Mouse (Mus musculus) liver, embryonic 16.5 days (tissue): Measurements from ENCODE around the gene Olfr544. TPM values are rescaled to one million over a fixed set of nuclear protein-coding genes. Genes with fewer than 3 reads are reported as not detected.

ENCODE experiments used
- polyA plus RNA-seq: library from polyadenylated mRNA; unstranded; fragments of >200 nt; fragmentation: Nextera tagmentation; extraction: Ambion mirVana; gene quantifications from 2 replicates; pipeline ENCODE4 v1.2.1, GENCODE M21; 2015

The Olfr544 gene
- polyA plus RNA-seq, 1 experiment from 2014 or later = 0.08 TPM

Other genes starting within 250 kb of the Olfr544 start
- 49.5 and 56.3 TPM in 2 replicates for gene Rhog, start 232.3 kb downstream of the Olfr544 start, polyA plus RNA-seq
- 15.8 and 16.2 TPM in 2 replicates for gene Stim1, start 220.5 kb downstream of the Olfr544 start, polyA plus RNA-seq
- gene Rrm1, start 46.6 kb downstream of the Olfr544 start, polyA plus RNA-seq = 153 and 174 TPM in 2 replicates
- gene Olfr543, start 6.6 kb downstream of the Olfr544 start, polyA plus RNA-seq = 0.30 and 0.43 TPM in 2 replicates
- not detected in 2 replicates for gene Olfr545, start 11.3 kb upstream of the Olfr544 start, polyA plus RNA-seq
- gene Olfr547, start 46.4 kb upstream of the Olfr544 start, polyA plus RNA-seq = not detected in 2 replicates
- not detected in 2 replicates for gene Olfr548-ps1, start 52.6 kb upstream of the Olfr544 start, polyA plus RNA-seq
- not detected in 2 replicates for gene Olfr549, start 61.6 kb upstream of the Olfr544 start, polyA plus RNA-seq
- 0.25 and 0.37 TPM in 2 replicates for gene Trim21, start 77.2 kb upstream of the Olfr544 start, polyA plus RNA-seq
- gene Olfr550, start 83.1 kb upstream of the Olfr544 start, polyA plus RNA-seq = not detected in 2 replicates
- gene Olfr551, start 103.6 kb upstream of the Olfr544 start, polyA plus RNA-seq = not detected in 2 replicates
- not detected in 2 replicates for gene Olfr552, start 109.5 kb upstream of the Olfr544 start, polyA plus RNA-seq
- gene Olfr553, start 129.9 kb upstream of the Olfr544 start, polyA plus RNA-seq = not detected in 2 replicates
- gene Olfr554, start 150.1 kb upstream of the Olfr544 start, polyA plus RNA-seq = not detected in 2 replicates
- gene Olfr555, start 170.5 kb upstream of the Olfr544 start, polyA plus RNA-seq = not detected in 2 replicates
- gene Olfr556, start 176.6 kb upstream of the Olfr544 start, polyA plus RNA-seq = not detected in 2 replicates
- 1.1 and 1.5 TPM in 2 replicates for gene Trim68, start 199.0 kb upstream of the Olfr544 start, polyA plus RNA-seq
- gene Olfr557, start 207.6 kb upstream of the Olfr544 start, polyA plus RNA-seq = not detected in 2 replicates
- not detected in 2 replicates for gene Olfr558, start 213.9 kb upstream of the Olfr544 start, polyA plus RNA-seq
- not detected in 2 replicates for gene Olfr33, start 230.8 kb upstream of the Olfr544 start, polyA plus RNA-seq
- gene Olfr559, start 239.2 kb upstream of the Olfr544 start, polyA plus RNA-seq = not detected in 2 replicates